Mouse (Mus musculus) bone marrow macrophage, adult 2 months (primary cell): ENCODE data around the gene Fgl2.

Experiments
- CTCF ChIP-seq: IDR thresholded peaks from 2 replicates; pipeline ENCODE4 v1.5.1; 2012; ENCODE audit warnings: low read depth, mild to moderate bottlenecking, low read length, moderate library complexity
- POLR2A ChIP-seq: IDR thresholded peaks from 2 replicates; pipeline ENCODE4 v1.6.1; 2012; ENCODE audit warnings: mild to moderate bottlenecking, low read depth, low read length, borderline replicate concordance

DNA sequence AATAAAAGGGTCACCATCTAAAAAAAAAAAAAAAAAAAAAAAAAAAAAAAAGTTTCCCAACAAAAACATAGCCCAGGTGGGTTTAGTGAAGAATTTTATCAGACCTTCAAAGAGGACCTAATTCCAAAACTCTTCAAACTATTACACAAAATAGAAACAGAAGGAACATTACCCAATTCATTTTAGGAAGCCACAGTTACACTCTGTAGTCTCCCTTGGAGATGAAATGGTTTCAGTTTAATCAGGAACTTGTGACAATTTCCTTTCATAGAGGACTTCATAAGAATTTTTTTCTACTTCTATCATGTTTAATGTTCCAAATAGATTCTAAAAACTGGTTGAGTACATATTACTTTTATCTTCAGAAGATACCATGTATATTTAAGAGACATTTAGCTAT lies 20.8 kb upstream of the Fgl2 start:
- TF ChIP-seq CTCF, result no peak
- no peak for TF ChIP-seq POLR2A
